Mouse (Mus musculus): ENCODE data around the gene Onecut3. TPM values are rescaled to one million over a fixed set of nuclear protein-coding genes. Genes with fewer than 3 reads are reported as not detected.

Onecut3 gene
- polyA plus RNA-seq, 1 experiment, result 0.46 TPM

DNA sequence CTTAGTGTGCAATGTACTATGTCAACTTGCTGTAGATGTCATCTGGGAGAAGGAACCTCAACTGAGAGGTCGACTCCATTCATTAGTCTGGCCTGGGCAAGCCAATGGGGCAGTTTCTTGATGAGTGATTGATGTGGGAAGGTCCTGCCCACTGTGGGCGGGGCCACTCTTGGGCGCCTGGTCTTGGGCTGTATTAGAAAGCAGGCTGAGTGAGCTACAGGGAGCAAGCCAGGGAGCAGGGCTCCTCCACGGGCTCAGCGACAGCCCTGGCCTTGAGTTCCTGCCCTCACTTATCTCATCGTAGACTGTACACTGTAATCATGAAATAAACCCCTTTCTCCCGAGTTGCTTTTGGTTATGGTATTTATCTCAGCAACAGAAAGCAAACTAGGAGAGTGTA is 39.1 kb downstream of the Onecut3 start:
- WGBS, result 26% methylated on average over 7 of the region's 7 CpGs
- Histone ChIP-seq H3K27ac (ENCODE audit: insufficient read depth, low read length) (no peak overlapping the region), H3K4me3 (replicated peaks; ENCODE audit: insufficient read depth, low read depth, low read length) (no peak overlapping the region), H3K27me3 (ENCODE audit: control insufficient read depth, insufficient read depth, low read length) (no peaks in the 10 kb centered on the region), H3K4me1 (ENCODE audit: control insufficient read depth, insufficient read depth, low read length) (no peaks in the 10 kb centered on the region)
- TF ChIP-seq CTCF (IDR thresholded peaks at IDR 0.05; ENCODE audit: borderline replicate concordance, insufficient read depth, low read depth, low read length), result no peak
- TF ChIP-seq POLR2A (IDR thresholded peaks at IDR 0.05; ENCODE audit: borderline replicate concordance, insufficient read depth, low read length), result no peak
- no peak for DNase-seq

DNA sequence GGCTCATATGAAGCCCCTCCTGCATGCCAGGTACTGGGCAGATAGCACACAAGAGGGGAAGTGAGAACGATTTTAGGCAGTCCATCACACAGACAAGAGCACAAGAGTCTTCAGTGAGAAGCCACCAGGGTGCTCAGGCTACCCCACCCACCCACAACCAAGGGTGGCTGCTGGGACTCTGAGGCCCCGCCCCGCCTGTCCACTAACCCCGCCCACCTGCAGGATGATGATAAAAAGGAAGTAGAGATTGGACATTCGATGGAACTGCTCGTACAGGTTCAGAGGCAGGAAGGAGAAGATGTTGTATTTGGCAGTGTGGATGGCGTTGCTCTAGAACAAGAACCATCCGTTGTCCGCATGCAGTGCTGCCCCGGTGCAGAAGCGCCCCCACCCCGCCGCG is 40.4 kb downstream of the Onecut3 start:
- 11% methylated on average over 14 of the region's 14 CpGs for WGBS
- Histone ChIP-seq H3K27ac (ENCODE audit: insufficient read depth, low read length) (no peak overlapping the region), H3K27me3 (ENCODE audit: control insufficient read depth, insufficient read depth, low read length) (no peaks in the 10 kb centered on the region), H3K4me3 (replicated peaks; ENCODE audit: insufficient read depth, low read depth, low read length) (no peak overlapping the region), H3K4me1 (ENCODE audit: control insufficient read depth, insufficient read depth, low read length) (no peaks in the 10 kb centered on the region)
- DNase-seq, result no peak
- TF ChIP-seq CTCF (IDR thresholded peaks at IDR 0.05; ENCODE audit: borderline replicate concordance, insufficient read depth, low read depth, low read length) (no peak), POLR2A (IDR thresholded peaks at IDR 0.05; ENCODE audit: borderline replicate concordance, insufficient read depth, low read length) (no peak)

DNA sequence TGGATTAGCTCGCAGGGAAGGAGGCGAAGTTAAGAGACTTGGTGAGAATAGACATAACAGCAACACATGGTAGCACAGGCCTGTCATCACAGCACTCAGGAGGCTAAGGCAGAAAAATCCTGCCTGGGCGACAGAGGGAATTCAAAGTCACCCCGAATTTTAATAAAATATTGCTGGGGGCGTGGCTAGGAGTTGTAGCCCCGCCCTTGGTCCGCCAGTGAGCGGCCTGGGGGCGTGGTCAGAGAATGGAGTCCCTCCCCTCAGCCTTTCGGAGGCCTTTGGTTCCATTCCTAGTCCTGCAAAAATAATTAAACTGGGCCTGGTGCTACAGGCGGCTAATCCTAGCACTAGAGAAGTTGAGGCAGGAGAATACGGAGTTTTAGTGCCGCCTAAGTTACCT is 41.1 kb downstream of the Onecut3 start:
- Histone ChIP-seq H3K27me3 (ENCODE audit: control insufficient read depth, insufficient read depth, low read length) (no peaks in the 10 kb centered on the region), H3K27ac (ENCODE audit: insufficient read depth, low read length) (no peak overlapping the region), H3K4me1 (ENCODE audit: control insufficient read depth, insufficient read depth, low read length) (no peaks in the 10 kb centered on the region), H3K4me3 (replicated peaks; ENCODE audit: insufficient read depth, low read depth, low read length) (no peak overlapping the region)
- TF ChIP-seq CTCF (IDR thresholded peaks at IDR 0.05; ENCODE audit: borderline replicate concordance, insufficient read depth, low read depth, low read length) (no peak), POLR2A (IDR thresholded peaks at IDR 0.05; ENCODE audit: borderline replicate concordance, insufficient read depth, low read length) (no peak)
- no peak for DNase-seq
- WGBS, result 21% methylated on average over 13 of the region's 13 CpGs

DNA sequence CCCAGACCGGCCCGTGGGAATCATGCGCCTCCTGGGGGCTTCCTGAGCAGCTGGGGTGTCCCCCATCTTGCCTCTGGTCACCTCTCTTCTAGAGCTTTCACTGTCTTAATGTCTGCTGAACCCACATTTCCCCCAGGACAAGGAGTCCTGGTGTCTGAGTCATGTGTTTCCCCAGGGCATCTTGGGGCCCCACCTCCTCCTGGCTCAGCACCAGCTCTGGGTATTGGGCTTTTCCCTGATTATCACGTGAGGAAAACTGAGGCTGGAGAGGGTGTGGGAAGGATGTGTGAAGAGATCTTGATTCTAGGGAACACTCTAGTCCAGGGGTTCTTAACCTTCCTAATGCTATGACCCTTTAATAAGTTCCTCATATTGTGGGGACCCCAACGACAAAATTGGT is 43.5 kb downstream of the Onecut3 start:
- Histone ChIP-seq H3K4me3 (replicated peaks; ENCODE audit: insufficient read depth, low read depth, low read length) (no peak overlapping the region), H3K4me1 (ENCODE audit: control insufficient read depth, insufficient read depth, low read length) (no peaks in the 10 kb centered on the region), H3K27ac (ENCODE audit: insufficient read depth, low read length) (no peak overlapping the region), H3K27me3 (ENCODE audit: control insufficient read depth, insufficient read depth, low read length) (no peaks in the 10 kb centered on the region)
- WGBS, result 47% methylated on average over 5 of the region's 5 CpGs
- TF ChIP-seq CTCF (IDR thresholded peaks at IDR 0.05; ENCODE audit: borderline replicate concordance, insufficient read depth, low read depth, low read length) (no peak), POLR2A (IDR thresholded peaks at IDR 0.05; ENCODE audit: borderline replicate concordance, insufficient read depth, low read length) (no peak)
- no peak for DNase-seq

DNA sequence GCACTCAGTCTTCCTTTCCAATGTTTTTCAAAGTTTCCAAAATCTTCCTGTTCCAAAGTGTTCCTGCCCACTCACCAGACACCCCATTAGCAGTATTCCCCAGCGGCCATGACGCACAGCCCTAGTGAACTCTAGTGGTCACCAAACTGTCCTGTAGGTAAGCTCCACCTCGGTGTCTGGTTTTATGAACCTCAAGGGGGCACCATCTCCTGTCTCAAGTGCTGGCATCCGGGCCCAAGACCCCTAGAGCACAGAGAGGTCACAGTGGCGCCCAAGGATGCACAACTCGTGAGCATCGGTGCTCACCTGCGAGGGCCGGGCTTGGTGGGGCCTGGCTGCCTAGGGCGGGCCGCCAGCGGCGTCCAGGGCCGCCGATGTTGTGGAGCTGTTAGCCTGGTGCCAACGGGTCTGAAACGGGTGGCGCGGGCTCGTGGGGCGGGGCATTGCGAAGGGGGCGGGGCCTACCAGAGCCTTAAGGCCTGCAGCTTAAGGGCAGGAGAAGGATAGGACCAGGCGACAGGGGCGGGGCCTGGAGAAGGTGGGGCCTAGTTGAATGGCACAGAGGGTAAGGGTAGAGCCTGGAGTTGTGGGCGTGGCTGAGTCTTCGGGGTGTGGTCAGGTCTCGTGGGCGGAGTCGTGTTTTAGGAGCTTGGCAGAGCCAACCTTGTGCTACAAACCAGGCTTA is 44.2 kb downstream of the Onecut3 start, which contains the start of gene Atp8b3:
Gene Atp8b3, minus strand, starts transcription at position 415 of the 685 bp plus-strand sequence.
- Histone ChIP-seq H3K27me3 (ENCODE audit: control insufficient read depth, insufficient read depth, low read length) (no peaks in the 10 kb centered on the region), H3K27ac (ENCODE audit: insufficient read depth, low read length) (no peak within 1 kb of the TSS), H3K4me3 (replicated peaks; ENCODE audit: insufficient read depth, low read depth, low read length) (no peak within 1 kb of the TSS), H3K4me1 (ENCODE audit: control insufficient read depth, insufficient read depth, low read length) (no peaks in the 10 kb centered on the region)
- 5% methylated on average over 30 of the region's 30 CpGs for WGBS
- TF ChIP-seq POLR2A (IDR thresholded peaks at IDR 0.05; ENCODE audit: borderline replicate concordance, insufficient read depth, low read length) (no peak), CTCF (IDR thresholded peaks at IDR 0.05; ENCODE audit: borderline replicate concordance, insufficient read depth, low read depth, low read length) (no peak)
- DNase-seq, result peak in 1 of 2 experiments; percentile 29

DNA sequence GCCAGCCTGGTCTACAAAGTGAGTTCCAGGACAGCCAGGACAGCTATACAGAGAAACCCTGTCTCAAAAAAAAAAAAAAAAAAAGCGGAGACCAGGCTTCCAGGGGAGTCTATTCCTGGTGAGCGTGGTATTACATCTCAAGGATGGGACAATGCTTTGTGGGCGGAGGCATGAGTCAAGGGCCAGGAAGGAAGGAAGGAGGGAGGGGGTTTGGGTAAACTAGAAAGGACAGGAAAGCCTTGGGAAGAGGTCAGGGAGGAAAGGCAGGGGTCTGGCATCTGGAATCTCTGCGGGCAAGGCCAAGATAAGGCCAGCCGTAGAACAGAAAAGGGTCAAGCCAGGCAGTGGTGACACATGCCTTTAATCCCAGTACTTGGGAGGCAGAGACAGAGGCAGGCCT is 44.9 kb downstream of the Onecut3 start:
- Histone ChIP-seq H3K4me1 (ENCODE audit: control insufficient read depth, insufficient read depth, low read length) (no peaks in the 10 kb centered on the region), H3K4me3 (replicated peaks; ENCODE audit: insufficient read depth, low read depth, low read length) (no peak overlapping the region), H3K27ac (ENCODE audit: insufficient read depth, low read length) (no peak overlapping the region), H3K27me3 (ENCODE audit: control insufficient read depth, insufficient read depth, low read length) (no peaks in the 10 kb centered on the region)
- WGBS, result 53% methylated on average over 5 of the region's 5 CpGs
- TF ChIP-seq POLR2A (IDR thresholded peaks at IDR 0.05; ENCODE audit: borderline replicate concordance, insufficient read depth, low read length), result no peak
- no peak for TF ChIP-seq CTCF (IDR thresholded peaks at IDR 0.05; ENCODE audit: borderline replicate concordance, insufficient read depth, low read depth, low read length)
- DNase-seq, result no peak

DNA sequence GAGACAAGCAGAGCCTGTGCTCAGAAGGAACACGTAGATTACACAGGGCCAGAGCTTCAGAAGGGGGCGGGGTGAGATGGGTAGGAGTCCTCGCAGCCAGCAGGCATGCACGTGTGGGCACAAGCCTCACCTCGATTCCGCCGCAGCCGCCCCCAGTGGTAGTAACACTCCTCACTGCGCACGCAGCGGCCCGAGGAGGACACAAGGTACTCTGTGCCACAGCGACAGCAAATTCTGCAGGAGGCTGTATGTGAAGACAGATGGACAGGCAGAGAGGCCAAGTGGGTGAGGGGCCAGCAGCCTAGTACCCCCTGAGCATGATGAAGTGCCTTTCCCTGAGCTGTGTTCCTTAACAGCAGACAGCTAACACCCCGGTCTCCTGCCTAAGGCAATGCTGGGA is 49.2 kb downstream of the Onecut3 start:
- 70% methylated on average over 14 of the region's 14 CpGs for WGBS
- Histone ChIP-seq H3K27ac (ENCODE audit: insufficient read depth, low read length) (no peak overlapping the region), H3K27me3 (ENCODE audit: control insufficient read depth, insufficient read depth, low read length) (no peaks in the 10 kb centered on the region), H3K4me3 (replicated peaks; ENCODE audit: insufficient read depth, low read depth, low read length) (no peak overlapping the region), H3K4me1 (ENCODE audit: control insufficient read depth, insufficient read depth, low read length) (no peaks in the 10 kb centered on the region; the same call in 1 of the 2 replicates)
- TF ChIP-seq CTCF (IDR thresholded peaks at IDR 0.05; ENCODE audit: borderline replicate concordance, insufficient read depth, low read depth, low read length) (no peak), POLR2A (IDR thresholded peaks at IDR 0.05; ENCODE audit: borderline replicate concordance, insufficient read depth, low read length) (no peak)
- no peak for DNase-seq

DNA sequence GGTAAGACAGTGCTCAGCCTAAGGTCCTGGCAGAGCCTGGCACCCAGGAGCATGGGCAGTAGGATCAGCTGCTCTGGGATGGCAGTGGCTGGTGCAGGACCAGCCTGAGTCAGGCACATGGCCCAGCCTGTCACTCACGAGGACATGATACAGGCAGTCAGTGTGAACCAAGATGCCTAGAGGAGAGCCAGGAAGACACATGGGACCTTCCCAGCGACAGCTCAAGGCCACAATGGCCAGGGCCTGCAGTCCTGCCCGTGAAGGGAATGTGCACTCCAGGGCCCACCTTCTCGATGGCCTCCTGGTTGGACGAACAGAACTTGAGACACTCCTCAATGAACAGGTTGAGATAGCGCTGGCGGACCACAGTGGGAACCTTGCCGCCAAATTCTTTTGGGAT is 51.0 kb downstream of the Onecut3 start:
- Histone ChIP-seq H3K4me3 (replicated peaks; ENCODE audit: insufficient read depth, low read depth, low read length) (no peak overlapping the region), H3K27me3 (ENCODE audit: control insufficient read depth, insufficient read depth, low read length) (no peaks in the 10 kb centered on the region), H3K27ac (ENCODE audit: insufficient read depth, low read length) (no peak overlapping the region), H3K4me1 (ENCODE audit: control insufficient read depth, insufficient read depth, low read length) (no peaks in the 10 kb centered on the region; the same call in 1 of the 2 replicates)
- 86% methylated on average over 8 of the region's 8 CpGs for WGBS
- TF ChIP-seq CTCF (IDR thresholded peaks at IDR 0.05; ENCODE audit: borderline replicate concordance, insufficient read depth, low read depth, low read length) (no peak), POLR2A (IDR thresholded peaks at IDR 0.05; ENCODE audit: borderline replicate concordance, insufficient read depth, low read length) (no peak)
- DNase-seq, result no peak
